Mouse (Mus musculus): ENCODE data around the gene Zbtb39.
A peak's percentile ranks its signal among the peaks of the same experiment; 100 is the strongest.
"Not testable (repeated sequence)": the region's sequence is repeated elsewhere in the genome, so short reads cannot be mapped to it uniquely, and the experiment has no call there.

The Zbtb39 gene

GRCm38 (mm10) chr10:127738151-127738882, 1.0 kb upstream of the Zbtb39 start:
- DNase-seq: peak; percentile 71 to 72

GRCm38 (mm10) chr10:127739661-127740161, 373 bp downstream of the Zbtb39 start:
- peak in 1 of 2 experiments; percentile 36 for DNase-seq

- DNase-seq: peak; percentile 78
Measured at GRCm38 (mm10) chr10:127744661-127745060, 5.3 kb downstream of the Zbtb39 start.

GRCm38 (mm10) chr10:127745886-127746285, 6.5 kb downstream of the Zbtb39 start:
- no peak for DNase-seq

- no peak for DNase-seq
Measured at GRCm38 (mm10) chr10:127747254-127747653, 7.9 kb downstream of the Zbtb39 start.

- no peak for DNase-seq
Measured at GRCm38 (mm10) chr10:127748847-127749612, 9.7 kb downstream of the Zbtb39 start.

- no peak for DNase-seq
Measured at GRCm38 (mm10) chr10:127750136-127750777, 10.9 kb downstream of the Zbtb39 start.

- no peak for DNase-seq
Measured at GRCm38 (mm10) chr10:127751548-127751947, 12.2 kb downstream of the Zbtb39 start, which contains the start of gene Gpr182. Gene Gpr182 (minus strand): TSS chr10:127751732.

- DNase-seq: no peak
Measured at GRCm38 (mm10) chr10:127754566-127755166, 15.3 kb downstream of the Zbtb39 start.

GRCm38 (mm10) chr10:127755246-127755645, 15.9 kb downstream of the Zbtb39 start:
- no peak for DNase-seq

- no peak for DNase-seq
Measured at GRCm38 (mm10) chr10:127755770-127756468, 16.6 kb downstream of the Zbtb39 start.

GRCm38 (mm10) chr10:127759181-127760110, 20.1 kb downstream of the Zbtb39 start, which contains the start of the genes Rdh1 and Rdh16f1:
Gene Rdh1 (plus strand): TSS chr10:127759721.
Gene Rdh16f1 (plus strand): TSS chr10:127759787.
- DNase-seq: no peak

- not testable (repeated sequence) for DNase-seq
Measured at GRCm38 (mm10) chr10:127762926-127763325, 23.6 kb downstream of the Zbtb39 start.

GRCm38 (mm10) chr10:127763914-127764680, 24.8 kb downstream of the Zbtb39 start:
- DNase-seq: no peak

GRCm38 (mm10) chr10:127766564-127766963, 27.2 kb downstream of the Zbtb39 start:
- DNase-seq: no peak

GRCm38 (mm10) chr10:127776011-127776410, 36.7 kb downstream of the Zbtb39 start, which contains the start of gene Rdh9:
Gene Rdh9 (plus strand): TSS chr10:127776386.
- no peak for DNase-seq

- DNase-seq: not testable (repeated sequence)
Measured at GRCm38 (mm10) chr10:127782321-127782720, 43.0 kb downstream of the Zbtb39 start.

- not testable (repeated sequence) for DNase-seq
Measured at GRCm38 (mm10) chr10:127785411-127785810, 46.1 kb downstream of the Zbtb39 start.

Measured in B cell, adult 2 months (primary cell).